Mouse (Mus musculus) embryonic fibroblast, embryonic 13.5 days (primary cell): ENCODE measurements at regions not wholly inside any gene's neighbourhood (a gene's known extent, or its start where the extent isn't known, plus 50 kb on each side); places are given as distances from the start of the nearest gene placed in this dataset.

ENCODE experiments used
- CTCF ChIP-seq: IDR thresholded peaks from 2 replicates; pipeline ENCODE4 v1.5.1; 2011; ENCODE audit warnings: mild to moderate bottlenecking, control low read depth, low read length, moderate library complexity, borderline replicate concordance; ENCODE audit not compliant: insufficient read depth
- POLR2A ChIP-seq: IDR thresholded peaks from 2 replicates; pipeline ENCODE4 v1.6.1; 2011; ENCODE audit warnings: low read depth, mild to moderate bottlenecking, control low read depth, low read length, moderate library complexity

- TF ChIP-seq POLR2A, result no peak
- TF ChIP-seq CTCF, result no peak
Observed at GRCm38 (mm10) chr10:126430346-126430745, 464.4 kb downstream of the Lrig3 start.
